Comparison of ENCODE assay signal across 8 mouse cellular contexts in the genomic region with DNA sequence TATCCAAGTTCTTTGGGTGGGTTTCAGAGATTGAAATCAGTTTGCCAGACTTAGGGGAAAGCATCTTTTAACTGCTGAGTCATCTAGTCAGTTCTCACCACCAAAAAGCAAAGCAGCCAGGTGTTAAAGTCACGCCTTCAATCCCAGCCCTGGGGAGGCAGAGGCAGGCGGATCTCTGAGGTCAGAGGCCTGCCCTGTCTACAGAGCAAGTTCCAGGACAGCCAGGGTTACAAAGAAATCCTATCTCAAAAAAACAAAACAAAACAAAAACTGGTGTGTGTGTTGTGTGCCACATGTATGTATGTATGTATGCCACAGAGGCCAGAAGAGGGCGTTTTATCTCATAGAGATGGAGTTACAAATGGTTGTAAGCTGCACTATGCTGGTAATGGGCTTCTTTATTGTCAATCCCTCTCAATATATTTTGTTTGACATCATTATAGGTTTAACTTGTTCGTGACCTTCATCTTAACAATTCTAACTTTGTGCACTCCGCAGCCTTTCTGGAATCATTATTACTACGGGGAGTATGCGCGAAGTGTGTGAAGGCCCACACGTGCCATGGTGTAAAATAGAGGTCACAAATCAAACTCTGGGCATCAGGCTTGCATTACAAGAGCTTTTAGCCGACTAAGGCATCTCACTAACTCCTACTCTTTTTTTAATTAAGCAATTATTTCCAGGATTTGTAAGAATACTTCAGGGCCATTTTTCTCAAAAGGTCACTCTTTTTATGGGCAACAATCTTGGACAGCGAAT. TPM values are rescaled to one million over a fixed set of nuclear protein-coding genes. Genes with fewer than 3 reads are reported as not detected.
DNase-seq lines count a peak whose midpoint lies in the region; ATAC-seq and TF ChIP-seq lines count a peak whose summit lies in the region.

No protein-coding gene starts in this region.

- no peaks in the 10 kb centered on the region for H3K9me3 ChIP-seq in kidney, embryonic 16.5 days (ENCODE audit: low read length)
- no peaks in the 10 kb centered on the region for H3K9me3 ChIP-seq in ES-E14 (ENCODE audit: control insufficient read depth, insufficient read depth, low read depth, low read length)
- no peaks in the 10 kb centered on the region for H3K9me3 ChIP-seq in embryonic facial prominence, embryonic 13.5 days

- no peak for TF ChIP-seq POLR2A in myocyte (IDR thresholded peaks at IDR 0.05; ENCODE audit: insufficient read length, low read depth)

- WGBS in kidney, embryonic 16.5 days = 49% methylated on average over 11 of the region's 11 CpGs
- WGBS in embryonic facial prominence, embryonic 13.5 days = 53% methylated on average over 11 of the region's 11 CpGs

- ATAC-seq in kidney, embryonic 16.5 days (ENCODE audit: low FRiP score, low TSS enrichment) = no peak
- ATAC-seq in embryonic facial prominence, embryonic 13.5 days (ENCODE audit: insufficient number of reproducible peaks, insufficient read depth, low FRiP score, low TSS enrichment, low read depth) = no peak

- no peak for DNase-seq in kidney, postnatal 10 days
- peak; percentile 25 for DNase-seq in ES-E14 (ENCODE audit: low read depth, low spot score)
- peak; percentile 52 for DNase-seq in induced T-regulatory cell, adult 2 months (ENCODE audit: low read depth)
- no peak for DNase-seq in spleen, postnatal 10 days (ENCODE audit: low spot score in 2 of 2)
- no peak for DNase-seq in adrenal gland, adult 8-10 months

- H3K4me1 ChIP-seq in kidney, embryonic 16.5 days (ENCODE audit: insufficient read depth, low read length) = peaks cover 8% of the 10 kb centered on the region
- peaks cover 0 to 2% of the 10 kb centered on the region in 2 experiments; a peak in 1 of 4 replicates for H3K4me1 ChIP-seq in ES-E14 (ENCODE audit: control insufficient read depth in 2 of 2, insufficient read depth in 2 of 2, low read length in 2 of 2, poor library complexity in 1 of 2)
- H3K4me1 ChIP-seq in embryonic facial prominence, embryonic 13.5 days = peaks cover 15% of the 10 kb centered on the region

- peak overlapping the region; percentile 78 for H3K9ac ChIP-seq in kidney, embryonic 16.5 days (replicated peaks; ENCODE audit: low read length)
- H3K9ac ChIP-seq in ES-E14 (ENCODE audit: insufficient read depth, low read depth, low read length, poor library complexity, severe bottlenecking) = peak overlapping the region; percentile 79
- H3K9ac ChIP-seq in embryonic facial prominence, embryonic 13.5 days = peak overlapping the region; percentile 78

- H3K79me2 ChIP-seq in myocyte (ENCODE audit: control insufficient read depth, insufficient read depth) = peaks cover 43% of the 10 kb centered on the region

- H3ac ChIP-seq in myocyte (ENCODE audit: control insufficient read depth, insufficient read length) = peak overlapping the region; percentile 48

- H3K36me3 ChIP-seq in kidney, embryonic 16.5 days (ENCODE audit: insufficient read depth, low read length) = peaks cover 18% of the 10 kb centered on the region
- peaks cover 11% of the 10 kb centered on the region for H3K36me3 ChIP-seq in ES-E14 (ENCODE audit: control insufficient read depth, insufficient read depth, low read length, poor library complexity, severe bottlenecking)
- peaks cover 13% of the 10 kb centered on the region for H3K36me3 ChIP-seq in embryonic facial prominence, embryonic 13.5 days
- no peaks in the 10 kb centered on the region for H3K36me3 ChIP-seq in myocyte (ENCODE audit: control insufficient read depth, insufficient read depth)

- peak overlapping the region; percentile 76 for H3K27ac ChIP-seq in kidney, embryonic 16.5 days (ENCODE audit: low read length)
- H3K27ac ChIP-seq in ES-E14 (ENCODE audit: insufficient read depth, low read depth, low read length, poor library complexity, severe bottlenecking) = peak overlapping the region; percentile 86
- H3K27ac ChIP-seq in embryonic facial prominence, embryonic 13.5 days = peak overlapping the region; percentile 78

- H3K4me2 ChIP-seq in kidney, embryonic 16.5 days (replicated peaks; ENCODE audit: low read depth, low read length) = peak overlapping the region; percentile 68
- peak overlapping the region; percentile 67 for H3K4me2 ChIP-seq in embryonic facial prominence, embryonic 13.5 days
- H3K4me2 ChIP-seq in myocyte (ENCODE audit: low read depth) = peak overlapping the region; percentile 98

- in situ Hi-C loops in ES-E14 (cut with MboI; ENCODE audit: low sequenced_read_pairs in 2 of 2, unreplicated experiment in 2 of 2) = no loop called here

- peak overlapping the region; percentile 97 for H3K4me3 ChIP-seq in kidney, embryonic 16.5 days (ENCODE audit: low read length)
- peak overlapping the region; percentile 87 to 99 for H3K4me3 ChIP-seq in ES-E14 (ENCODE audit: insufficient read depth in 1 of 2, low read depth in 1 of 2, low read length in 2 of 2, poor library complexity in 1 of 2, severe bottlenecking in 1 of 2)
- H3K4me3 ChIP-seq in embryonic facial prominence, embryonic 13.5 days = peak overlapping the region; percentile 91
- H3K4me3 ChIP-seq in myocyte = peak overlapping the region; percentile 84

- H3K27me3 ChIP-seq in kidney, embryonic 16.5 days (ENCODE audit: insufficient read depth, low read length) = no peaks in the 10 kb centered on the region
- H3K27me3 ChIP-seq in embryonic facial prominence, embryonic 13.5 days = no peaks in the 10 kb centered on the region
- H3K27me3 ChIP-seq in myocyte (ENCODE audit: control insufficient read depth, insufficient read depth, insufficient read length) = no peaks in the 10 kb centered on the region

TF ChIP-seq in ES-E14, 5 proteins besides CTCF, POLR2A, EP300 and RAD21:
- TF ChIP-seq MAFK (IDR thresholded peaks at IDR 0.05; ENCODE audit: insufficient read depth, low read depth, low read length) (peak; percentile 89), ZNF384 (IDR thresholded peaks at IDR 0.05; ENCODE audit: low read depth, low read length) (no peak)

TF ChIP-seq in myocyte, 11 proteins besides CTCF, POLR2A, EP300 and RAD21:
- TF ChIP-seq SRF (IDR thresholded peaks at IDR 0.05; ENCODE audit: control insufficient read depth, insufficient read length, low read depth) (no peak), REST (IDR thresholded peaks at IDR 0.05; ENCODE audit: insufficient read depth, insufficient read length) (no peak), MAX (IDR thresholded peaks at IDR 0.05; ENCODE audit: low read depth) (no peak), USF1 (IDR thresholded peaks at IDR 0.05; ENCODE audit: low read depth) (no peak), CEBPB (IDR thresholded peaks at IDR 0.05; ENCODE audit: insufficient read depth, poor library complexity, severe bottlenecking) (no peak), MYOD1 (IDR thresholded peaks at IDR 0.05; ENCODE audit: control insufficient read depth in 1 of 3, insufficient read length in 2 of 3, low read depth in 2 of 3) (no peak), E2F4 (IDR thresholded peaks at IDR 0.05; ENCODE audit: insufficient read depth) (no peak), TCF12 (IDR thresholded peaks at IDR 0.05; ENCODE audit: insufficient read depth, poor library complexity, severe bottlenecking) (no peak), POLR2AphosphoS2 (IDR thresholded peaks at IDR 0.05; ENCODE audit: insufficient read length, low read depth) (no peak), TCF3 (IDR thresholded peaks at IDR 0.05; ENCODE audit: insufficient read length, low read depth) (no peak), MYOG (IDR thresholded peaks at IDR 0.05; ENCODE audit: control insufficient read depth in 1 of 3, insufficient read depth in 1 of 3, insufficient read length in 2 of 3, low read depth in 2 of 3) (no peak)

RNA-seq across cellular contexts. Expression of a gene that starts 0.6 kb away (rescaled TPM):
- 12.1 and 15.6 TPM in 2 replicates for polyA plus RNA-seq in kidney, embryonic 16.5 days (2015; fragmentation: Nextera tagmentation; extraction: Ambion mirVana)
- total RNA-seq in ES-E14 (2012; rRNA removed) = 143 and 146 TPM in 2 replicates
- 19.3 TPM in 2 replicates for polyA plus RNA-seq in embryonic facial prominence, embryonic 13.5 days (2015; fragmentation: Nextera tagmentation; extraction: Ambion mirVana)
- 8.7 TPM for polyA plus RNA-seq in myocyte (2012; fragmentation: generic; extraction: Trizol)
- 10 to 100 TPM; 27.0 to 37.2 (median 30.9) TPM for total RNA-seq in adrenal gland, adult 8-10 months (2022)

RNA-seq across cellular contexts. Expression of a gene that starts 41.1 kb away (rescaled TPM):
- 55.4 and 57.7 TPM in 2 replicates for polyA plus RNA-seq in kidney, embryonic 16.5 days (2015; fragmentation: Nextera tagmentation; extraction: Ambion mirVana)
- total RNA-seq in ES-E14 (2012; rRNA removed) = 30.7 and 39.0 TPM in 2 replicates
- polyA plus RNA-seq in embryonic facial prominence, embryonic 13.5 days (2015; fragmentation: Nextera tagmentation; extraction: Ambion mirVana) = 74.7 and 78.0 TPM in 2 replicates
- 1.8 TPM for polyA plus RNA-seq in myocyte (2012; fragmentation: generic; extraction: Trizol)
- 1 to 10 TPM; 6.6 to 9.7 (median 8.5) TPM for total RNA-seq in adrenal gland, adult 8-10 months (2022)

RNA-seq across cellular contexts. Expression of a gene that starts 53.8 kb away (rescaled TPM):
- polyA plus RNA-seq in kidney, embryonic 16.5 days (2015; fragmentation: Nextera tagmentation; extraction: Ambion mirVana) = not detected in 2 replicates
- total RNA-seq in ES-E14 (2012; rRNA removed) = 0.09 TPM in 1 of 2 replicates, not detected in the other
- not detected in 2 replicates for polyA plus RNA-seq in embryonic facial prominence, embryonic 13.5 days (2015; fragmentation: Nextera tagmentation; extraction: Ambion mirVana)
- polyA plus RNA-seq in myocyte (2012; fragmentation: generic; extraction: Trizol) = not detected
- not detected for total RNA-seq in adrenal gland, adult 8-10 months (2022)

Comparison
In these comparisons a context has a peak if more than half of its experiments do, and no peak if none do; other contexts are left out.
1. DNase-seq: peak in ES-E14 (single experiment) and induced T-regulatory cell, adult 2 months (single experiment); none in kidney, postnatal 10 days (single experiment), spleen, postnatal 10 days (0 of 2) and adrenal gland, adult 8-10 months (single experiment).
2. RNA of a gene that starts 41.1 kb away (polyA plus RNA-seq): 74.7 to 78.0 TPM in embryonic facial prominence, embryonic 13.5 days and 55.4 to 57.7 TPM in kidney, embryonic 16.5 days; 1.8 TPM in myocyte (single experiment); every median in the first group is over 10 times any median in the second.
3. Peak in every context shown above with its lines, with median percentiles within 50 percentile points of each other: H3K27ac ChIP-seq, H3K4me2 ChIP-seq, H3K4me3 ChIP-seq and H3K9ac ChIP-seq.